16 mouse cellular contexts compared by ENCODE assay signal in the genomic region with DNA sequence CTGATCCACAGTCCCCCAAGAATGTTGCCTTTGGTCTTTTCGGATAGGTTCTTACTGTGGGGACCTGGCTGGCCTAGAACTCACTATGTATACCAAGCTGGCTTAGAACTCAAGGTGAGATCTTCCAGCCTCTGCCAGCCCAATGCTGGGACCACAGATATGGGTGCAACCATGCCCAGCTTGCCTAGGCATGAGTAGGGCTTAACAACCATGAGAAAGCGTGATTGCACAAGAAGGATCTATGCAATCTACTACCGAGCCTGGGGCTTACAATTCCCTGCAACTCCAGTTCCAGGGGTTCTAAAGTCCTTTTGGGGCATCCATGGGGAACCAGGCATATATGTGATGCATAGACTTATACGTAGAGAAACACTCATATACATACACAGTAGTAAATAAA.
"Had no signal": no experiment of that assay in that cellular context is flagged by ENCODE, and none has a peak within 500 bp of the region (broad histone marks: within the 10 kb centered on the region; RNA-seq: fewer than 3 reads in every experiment).

No protein-coding gene starts in this region.

- H3K4me1 ChIP-seq: neural tube, embryonic 13.5 days; neural tube, embryonic 15.5 days; stomach, embryonic 15.5 days had no signal

- H3K27me3 ChIP-seq: neural tube, embryonic 13.5 days; neural tube, embryonic 15.5 days; stomach, embryonic 15.5 days had no signal

- H3K27ac ChIP-seq: neural tube, embryonic 13.5 days; neural tube, embryonic 15.5 days; stomach, embryonic 15.5 days; stomach, postnatal 0 days had no signal

- H3K9ac ChIP-seq: neural tube, embryonic 13.5 days; neural tube, embryonic 15.5 days; stomach, embryonic 15.5 days had no signal

- DNase-seq: retina, postnatal 1 day; right cerebral cortex, adult 18-20 months; right cerebral cortex, postnatal 14 days; right cerebral cortex, postnatal 25 days; right cerebral cortex, postnatal 4 days; spleen, adult 18-20 months; thymus, adult 18-20 months; thymus, adult 2 months; thymus, postnatal 14 days; thymus, postnatal 25 days; thymus, postnatal 36 days; thymus, postnatal 4 days had no signal

- H3K9me3 ChIP-seq: neural tube, embryonic 13.5 days; neural tube, embryonic 15.5 days; stomach, embryonic 15.5 days had no signal

- H3K4me2 ChIP-seq: neural tube, embryonic 13.5 days; neural tube, embryonic 15.5 days; stomach, embryonic 15.5 days had no signal

- H3K4me3 ChIP-seq: neural tube, embryonic 13.5 days; neural tube, embryonic 15.5 days; stomach, embryonic 15.5 days had no signal

- H3K36me3 ChIP-seq: neural tube, embryonic 13.5 days; neural tube, embryonic 15.5 days; stomach, embryonic 15.5 days had no signal
